ENCODE assay signal across 9 mouse cellular contexts in the genomic region with DNA sequence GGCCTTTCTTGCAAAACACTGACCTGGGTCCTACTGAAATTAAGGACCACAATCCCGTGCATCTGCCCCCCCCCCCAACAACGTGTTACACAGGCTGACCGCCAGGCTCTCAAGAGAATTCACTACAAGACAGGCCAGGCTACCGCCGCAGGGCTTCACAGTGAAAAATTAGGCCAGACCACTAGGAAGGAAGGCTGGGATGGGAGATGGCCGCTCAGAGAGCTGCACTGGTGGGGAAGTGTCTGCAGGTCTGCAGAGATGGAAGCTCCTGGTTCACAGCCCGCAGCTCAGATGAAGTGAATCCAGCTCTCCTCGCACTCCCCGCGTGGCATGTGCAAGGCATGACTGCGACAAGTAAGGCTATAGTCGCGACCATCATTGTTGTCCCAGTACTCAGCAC. TPM values are rescaled to one million over a fixed set of nuclear protein-coding genes. Genes with fewer than 3 reads are reported as not detected.
DNase-seq lines count a peak whose midpoint lies in the region; ATAC-seq and TF ChIP-seq lines count a peak whose summit lies in the region.
"Had no signal": no experiment of that assay in that cellular context is flagged by ENCODE, and none has a peak within 500 bp of the region (broad histone marks: within the 10 kb centered on the region; RNA-seq: fewer than 3 reads in every experiment).

No protein-coding gene starts in this region.

- peaks cover 7% of the 10 kb centered on the region; the same call in 1 of the 2 replicates for H3K9me3 ChIP-seq in E14TG2a.4 (ENCODE audit: low read length)
- no peaks in the 10 kb centered on the region for H3K9me3 ChIP-seq in heart, embryonic 15.5 days (replicated peaks)
- H3K9me3 ChIP-seq in liver, embryonic 16.5 days (replicated peaks; ENCODE audit: control insufficient read depth, low read length): no peaks in the 10 kb centered on the region

- peaks cover 10% of the 10 kb centered on the region for H3K4me1 ChIP-seq in heart, adult 2 months (ENCODE audit: control insufficient read depth, insufficient read depth, low read length)
- H3K4me1 ChIP-seq in E14TG2a.4 (replicated peaks; ENCODE audit: low read depth, low read length): peaks cover 21% of the 10 kb centered on the region
- H3K4me1 ChIP-seq in heart, embryonic 15.5 days (replicated peaks): peaks cover 55% of the 10 kb centered on the region
- no peaks in the 10 kb centered on the region; the same call in 1 of the 2 replicates for H3K4me1 ChIP-seq in liver, embryonic 16.5 days (ENCODE audit: control insufficient read depth, low read depth, low read length)

- no peak for TF ChIP-seq EP300 in heart, adult 2 months (IDR thresholded peaks at IDR 0.05; ENCODE audit: insufficient read depth, low read depth, low read length)

- WGBS in heart, adult 2 months: 48% methylated on average over 13 of the region's 13 CpGs
- 43% methylated on average over 13 of the region's 13 CpGs for WGBS in heart, embryonic 15.5 days
- WGBS in liver, embryonic 16.5 days (ENCODE audit: insufficient replicate concordance): 63% methylated on average over 13 of the region's 13 CpGs

- H3K79me2 ChIP-seq in heart, adult 2 months (replicated peaks; ENCODE audit: control insufficient read depth, insufficient read depth, low read length): no peaks in the 10 kb centered on the region

- no peaks in the 10 kb centered on the region for H3K27me3 ChIP-seq in heart, adult 2 months (ENCODE audit: control insufficient read depth, insufficient read depth, low read length)
- H3K27me3 ChIP-seq in E14TG2a.4 (ENCODE audit: insufficient read depth, low read length): peaks cover 75% of the 10 kb centered on the region
- peaks cover 8% of the 10 kb centered on the region; the same call in 1 of the 2 replicates for H3K27me3 ChIP-seq in heart, embryonic 15.5 days
- H3K27me3 ChIP-seq in liver, embryonic 16.5 days (ENCODE audit: control insufficient read depth, insufficient read depth, low read depth, low read length): peaks cover 27% of the 10 kb centered on the region

- H3K27ac ChIP-seq in heart, adult 2 months: peak overlapping the region; percentile 90
- peak overlapping the region; percentile 94 for H3K27ac ChIP-seq in heart, embryonic 15.5 days
- no peak overlapping the region for H3K27ac ChIP-seq in liver, embryonic 16.5 days (ENCODE audit: low read length)

- peak overlapping the region; percentile 92; the same call in 1 of the 2 replicates for H3K9ac ChIP-seq in heart, adult 2 months (ENCODE audit: low read depth, low read length)
- H3K9ac ChIP-seq in heart, embryonic 15.5 days: peak overlapping the region; percentile 70
- no peak overlapping the region for H3K9ac ChIP-seq in liver, embryonic 16.5 days (ENCODE audit: low read depth, low read length)

- H3K36me3 ChIP-seq in heart, adult 2 months (ENCODE audit: control insufficient read depth, insufficient read depth, low read length): no peaks in the 10 kb centered on the region
- H3K36me3 ChIP-seq in E14TG2a.4 (ENCODE audit: insufficient read depth, low read length): no peaks in the 10 kb centered on the region
- peaks cover 4% of the 10 kb centered on the region for H3K36me3 ChIP-seq in heart, embryonic 15.5 days
- no peaks in the 10 kb centered on the region for H3K36me3 ChIP-seq in liver, embryonic 16.5 days (ENCODE audit: control insufficient read depth, insufficient read depth)

- peak overlapping the region; percentile 99 for H3K4me2 ChIP-seq in heart, embryonic 15.5 days
- peak overlapping the region; percentile 68; the same call in 1 of the 2 replicates for H3K4me2 ChIP-seq in liver, embryonic 16.5 days (ENCODE audit: low read depth, low read length)

- TF ChIP-seq POLR2A in heart, adult 2 months (IDR thresholded peaks at IDR 0.05; ENCODE audit: insufficient read depth, low read depth, low read length): no peak

- intact Hi-C loops in heart, adult 2 months (cut with DNase I): loop anchor here (5.0 kb wide), 1 partner anchor 79 kb away; no protein-coding TSS in a partner anchor
- intact Hi-C loops in heart, postnatal 25 days (cut with DNase I): no loop called here

- no peak for TF ChIP-seq CTCF in heart, adult 2 months (IDR thresholded peaks at IDR 0.05)
- TF ChIP-seq CTCF in E14TG2a.4 (conservative IDR thresholded peaks at IDR 0.05; ENCODE audit: low read length): no peak

- H3K4me3 ChIP-seq in heart, adult 2 months: peak overlapping the region; percentile 70
- H3K4me3 ChIP-seq in E14TG2a.4 (replicated peaks; ENCODE audit: low read length): peak overlapping the region; percentile 80
- H3K4me3 ChIP-seq in heart, embryonic 15.5 days: peak overlapping the region; percentile 74
- no peak overlapping the region for H3K4me3 ChIP-seq in liver, embryonic 16.5 days (ENCODE audit: low read depth, low read length)

- no peak for DNase-seq in heart, adult 2 months
- DNase-seq in heart, postnatal 25 days (ENCODE audit: low spot score): no peak
- no peak for DNase-seq in cerebellum, postnatal 4 days (ENCODE audit: low spot score in 2 of 2)
- DNase-seq in spleen, adult 12 weeks (ENCODE audit: low spot score): no peak
- no peak for DNase-seq in c-Kit-positive CD71-positive TER-119-positive erythroid progenitor cells, embryonic 14.5 days (ENCODE audit: low spot score)

- no peak for ATAC-seq in heart, embryonic 15.5 days (replicated peaks; ENCODE audit: insufficient number of reproducible peaks, insufficient read depth, low FRiP score, low read depth)
- ATAC-seq in liver, embryonic 16.5 days (ENCODE audit: low read depth): no peak

RNA-seq across cellular contexts. Expression of gene Ppp1r3d, which starts 1.2 kb away (rescaled TPM):
- 10 to 100 TPM; 12.6 to 13.7 TPM for total RNA-seq in heart, adult 2 months (2021)
- 10.0 and 16.4 TPM in 2 replicates for polyA plus RNA-seq in heart, adult 2 months (2012; rRNA removed)
- 10 to 100 TPM; 19.0 to 21.3 TPM for total RNA-seq in heart, postnatal 25 days (2021)
- 21.3 and 22.8 TPM in 2 replicates for polyA plus RNA-seq in heart, embryonic 15.5 days (2015; fragmentation: Nextera tagmentation; extraction: Ambion mirVana)
- 0.74 and 0.92 TPM in 2 replicates for polyA plus RNA-seq in liver, embryonic 16.5 days (2015; fragmentation: Nextera tagmentation; extraction: Ambion mirVana)

RNA-seq across cellular contexts. Expression of gene Fam217b, which starts 1.2 kb away (rescaled TPM):
- 10 to 100 TPM in 1 of 2 experiments, 1 to 10 TPM in 1; 9.1 to 10.6 TPM for total RNA-seq in heart, adult 2 months (2021)
- polyA plus RNA-seq in heart, adult 2 months (2012; rRNA removed): 5.5 and 9.5 TPM in 2 replicates
- 10 to 100 TPM; 10.7 to 11.7 TPM for total RNA-seq in heart, postnatal 25 days (2021)
- 7.9 TPM in 2 replicates for polyA plus RNA-seq in heart, embryonic 15.5 days (2015; fragmentation: Nextera tagmentation; extraction: Ambion mirVana)
- 0.50 and 0.89 TPM in 2 replicates for polyA plus RNA-seq in liver, embryonic 16.5 days (2015; fragmentation: Nextera tagmentation; extraction: Ambion mirVana)

RNA-seq across cellular contexts. Expression of gene Sycp2, which starts 5.6 kb away (rescaled TPM):
- total RNA-seq in heart, adult 2 months (2021): under 1 TPM; 0.84 to 0.89 TPM
- polyA plus RNA-seq in heart, adult 2 months (2012; rRNA removed): 0.04 and 0.09 TPM in 2 replicates
- total RNA-seq in heart, postnatal 25 days (2021): 1 to 10 TPM in 1 of 2 experiments, under 1 TPM in 1; 0.87 to 1.7 TPM
- 0.06 and 0.18 TPM in 2 replicates for polyA plus RNA-seq in heart, embryonic 15.5 days (2015; fragmentation: Nextera tagmentation; extraction: Ambion mirVana)
- polyA plus RNA-seq in liver, embryonic 16.5 days (2015; fragmentation: Nextera tagmentation; extraction: Ambion mirVana): 0.02 TPM in 1 of 2 replicates, not detected in the other

RNA-seq across cellular contexts. Expression of gene Cdh26, which starts 17.2 kb away (rescaled TPM):
- not detected for total RNA-seq in heart, adult 2 months (2021)
- polyA plus RNA-seq in heart, adult 2 months (2012; rRNA removed): 0.12 and 0.76 TPM in 2 replicates
- not detected for total RNA-seq in heart, postnatal 25 days (2021)
- 0.14 TPM in 1 of 2 replicates, not detected in the other for polyA plus RNA-seq in heart, embryonic 15.5 days (2015; fragmentation: Nextera tagmentation; extraction: Ambion mirVana)
- 0.13 and 0.14 TPM in 2 replicates for polyA plus RNA-seq in liver, embryonic 16.5 days (2015; fragmentation: Nextera tagmentation; extraction: Ambion mirVana)
- total RNA-seq: gastrocnemius, postnatal 25 days had no signal
